Mouse (Mus musculus) kidney, adult 2 months (tissue): ENCODE results near the gene Stam.

Source experiments
- CTCF ChIP-seq: fragments of 200-500 bp; conservative IDR thresholded peaks from 2 replicates; pipeline ENCODE4 v1.5.1; 2011; ENCODE audit warnings: low read depth, mild to moderate bottlenecking, control low read depth, low read length, moderate library complexity, mixed read lengths; ENCODE audit not compliant: insufficient read depth, insufficient read length
- POLR2A ChIP-seq: fragments of 200-500 bp; IDR thresholded peaks from one replicate; pipeline ENCODE4 v1.6.1; 2011; ENCODE audit warnings: low read depth, low read length, control low read depth

DNA sequence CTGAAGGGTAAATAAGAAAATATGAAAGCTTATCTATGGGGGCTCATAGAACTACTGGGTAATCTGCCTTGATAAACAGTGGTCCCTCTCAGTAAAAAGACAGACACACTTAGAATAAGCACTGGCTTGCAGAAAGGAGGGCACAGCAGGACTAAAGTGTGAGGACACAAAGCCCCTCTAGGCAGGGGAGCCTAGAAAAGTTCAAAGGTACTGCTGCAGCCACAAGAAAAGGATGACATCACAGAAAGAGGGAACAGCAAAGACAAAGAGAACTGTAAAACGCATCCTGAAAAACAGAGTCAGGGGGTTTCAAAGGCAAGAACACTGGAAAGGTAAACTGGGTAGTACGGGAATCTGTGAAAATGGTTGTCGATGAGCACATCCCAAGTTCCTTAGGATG lies 20.3 kb upstream of the Stam start:
- TF ChIP-seq POLR2A (no peak), CTCF (no peak)
